Mouse (Mus musculus) megakaryocyte, adult 5-6 weeks (primary cell): ENCODE results near the gene Kmt2d. TPM values are rescaled to one million over a fixed set of nuclear protein-coding genes. Genes with fewer than 3 reads are reported as not detected.

Experiments
- ATAC-seq: 2 replicates; pipeline ENCODE4 v1.8.0; 2016; ENCODE audit warnings: mild to moderate bottlenecking, inconsistent platforms; ENCODE audit not compliant: poor library complexity, severe bottlenecking
- total RNA-seq, 2 experiments: library from RNA; stranded (forward) in 1 of 2; stranded (reverse) in 1 of 2; fragments of 153-499, 151-499 nt in 1 of 2; fragments of 221-1000, 200-1000 nt in 1 of 2; gene quantifications; 2 replicates each; pipeline versions ENCODE4 v1.2.3 to v1.2.4; 2015 to 2017

Kmt2d gene
- total RNA-seq, 2 experiments from 2014 or later: 16.7 to 37.1 TPM

- ATAC-seq: no peak
Measured at GRCm38 (mm10) chr15:98891198-98891742, 20.3 kb upstream of the Kmt2d start.

GRCm38 (mm10) chr15:98887526-98887925 lies 16.5 kb upstream of the Kmt2d start:
- ATAC-seq: no peak

- no peak for ATAC-seq
Measured at GRCm38 (mm10) chr15:98886667-98887387, 15.8 kb upstream of the Kmt2d start.

- no peak for ATAC-seq
Measured at GRCm38 (mm10) chr15:98884106-98884505, 13.1 kb upstream of the Kmt2d start.

- ATAC-seq: no peak
Measured at GRCm38 (mm10) chr15:98883661-98884060, 12.7 kb upstream of the Kmt2d start.

DNA sequence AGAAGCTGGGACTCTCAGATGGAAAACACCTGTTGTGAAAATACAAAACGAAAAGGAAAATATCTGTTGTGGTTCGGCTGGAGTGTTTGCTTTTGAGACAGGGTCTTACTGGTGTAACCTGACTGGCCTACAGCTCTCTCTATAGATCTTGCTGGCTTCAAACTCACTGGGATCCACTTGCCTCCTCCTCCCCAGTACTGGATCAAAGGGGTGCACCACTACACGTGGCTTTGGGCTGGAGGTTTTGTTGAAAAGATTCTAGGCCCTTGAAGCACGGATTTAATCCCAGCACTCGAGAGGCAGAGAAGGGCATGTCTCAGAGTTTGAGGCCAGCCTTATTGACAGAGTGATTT lies 10.6 kb upstream of the Kmt2d start:
- ATAC-seq: no peak

GRCm38 (mm10) chr15:98880978-98881655 lies 10.1 kb upstream of the Kmt2d start:
- peak; percentile 93 for ATAC-seq

DNA sequence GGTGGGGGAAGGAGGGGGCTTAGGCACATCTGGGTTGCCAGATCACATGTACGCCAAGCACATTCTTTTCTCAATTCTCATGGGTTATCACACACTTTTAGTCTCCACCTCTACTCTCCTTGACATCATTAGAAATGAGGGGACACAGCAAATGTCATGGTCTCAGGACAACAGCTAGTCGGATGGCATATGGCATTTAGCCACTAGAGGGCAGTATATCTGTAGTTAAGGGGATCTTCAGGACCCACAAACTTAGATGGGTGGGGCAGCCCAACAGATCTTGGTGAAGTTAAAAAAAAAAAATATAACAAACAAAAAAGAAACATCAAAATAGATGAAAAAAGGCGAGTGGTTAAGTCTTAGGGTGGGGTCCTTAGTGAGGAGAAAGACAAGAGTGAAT lies 6.3 kb upstream of the Kmt2d start:
- peak; percentile 37; the same call in 1 of the 2 replicates for ATAC-seq

- peak; percentile 83 for ATAC-seq
Measured at GRCm38 (mm10) chr15:98871916-98872888, 1.2 kb upstream of the Kmt2d start.

- ATAC-seq: no peak
Measured at GRCm38 (mm10) chr15:98870179-98871069, 580 bp downstream of the Kmt2d start.

GRCm38 (mm10) chr15:98869342-98870178 lies 1.4 kb downstream of the Kmt2d start:
- no peak for ATAC-seq

DNA sequence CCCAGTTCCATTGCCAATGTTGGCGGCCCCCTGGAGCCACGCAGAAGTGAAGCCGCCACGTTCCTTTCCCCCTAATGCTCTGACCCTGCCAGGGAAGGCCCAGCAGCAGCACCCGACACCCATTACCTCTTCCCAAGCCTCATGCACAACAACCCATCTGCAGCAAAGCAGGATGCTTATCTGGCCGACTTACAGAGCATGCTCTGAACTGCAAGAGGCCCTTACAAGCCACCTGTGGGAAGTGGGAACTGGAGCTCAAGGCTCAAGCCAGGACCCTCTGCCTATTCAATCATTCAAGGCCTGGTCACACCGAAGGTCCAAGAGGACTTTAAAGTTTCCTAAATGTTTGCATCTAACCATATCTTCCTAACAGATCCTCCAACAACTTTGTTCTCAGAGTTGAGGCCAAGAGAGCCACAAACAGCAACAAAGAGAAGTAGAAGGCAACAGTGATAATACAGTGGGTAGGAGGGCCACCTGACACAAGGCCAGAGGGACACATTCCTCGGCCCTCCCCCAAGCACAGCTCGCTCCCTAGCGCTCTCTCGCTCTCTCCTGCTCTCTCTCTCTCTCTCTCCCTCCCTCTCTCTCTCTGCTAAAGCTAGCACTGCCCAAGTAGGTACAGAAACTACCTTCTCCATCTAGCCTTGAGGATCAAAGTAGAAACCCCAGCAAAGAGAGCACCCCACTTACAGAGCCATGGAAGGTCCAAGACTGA lies 2.5 kb downstream of the Kmt2d start:
- ATAC-seq: no peak

DNA sequence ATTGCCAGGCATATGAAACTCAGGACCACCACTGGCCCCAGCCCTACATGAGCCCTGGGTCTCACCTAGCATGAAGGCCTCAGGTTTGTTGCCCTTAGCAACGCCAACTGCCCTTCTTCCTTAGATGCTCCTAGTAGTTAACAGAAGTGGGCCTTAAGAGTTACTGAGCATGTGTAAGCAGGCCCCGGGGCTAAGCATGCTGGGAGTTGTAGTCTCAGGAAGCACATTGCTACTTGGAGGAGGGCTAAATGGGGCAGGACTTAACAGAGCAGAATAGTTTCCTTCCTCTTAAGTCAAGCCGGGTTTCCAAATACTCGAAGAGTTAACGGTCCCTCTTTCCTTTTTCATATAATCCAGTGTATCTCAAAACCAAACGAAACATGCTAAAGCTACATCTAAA lies 3.7 kb downstream of the Kmt2d start:
- ATAC-seq: peak; percentile 71

GRCm38 (mm10) chr15:98866501-98866900 lies 4.5 kb downstream of the Kmt2d start:
- no peak for ATAC-seq

DNA sequence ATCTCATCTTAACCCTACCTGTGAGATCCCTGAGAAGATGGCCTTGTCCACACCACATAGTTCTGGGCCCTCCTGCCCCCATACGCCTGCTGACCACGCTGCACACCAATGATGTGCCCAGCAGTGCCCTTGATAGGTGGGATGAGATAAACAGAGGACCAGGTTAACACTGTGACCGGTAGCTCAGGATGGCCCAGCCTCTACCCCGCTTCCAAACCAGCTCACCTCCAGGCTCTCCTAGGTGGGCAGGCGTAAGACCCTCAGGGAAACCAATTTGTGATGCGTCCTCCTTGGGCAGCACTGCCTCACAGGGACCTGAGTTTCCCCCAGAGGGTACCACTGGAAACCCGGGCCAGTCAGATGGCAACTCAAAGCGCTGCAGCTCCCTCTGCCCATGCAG lies 5.2 kb downstream of the Kmt2d start:
- ATAC-seq: no peak

DNA sequence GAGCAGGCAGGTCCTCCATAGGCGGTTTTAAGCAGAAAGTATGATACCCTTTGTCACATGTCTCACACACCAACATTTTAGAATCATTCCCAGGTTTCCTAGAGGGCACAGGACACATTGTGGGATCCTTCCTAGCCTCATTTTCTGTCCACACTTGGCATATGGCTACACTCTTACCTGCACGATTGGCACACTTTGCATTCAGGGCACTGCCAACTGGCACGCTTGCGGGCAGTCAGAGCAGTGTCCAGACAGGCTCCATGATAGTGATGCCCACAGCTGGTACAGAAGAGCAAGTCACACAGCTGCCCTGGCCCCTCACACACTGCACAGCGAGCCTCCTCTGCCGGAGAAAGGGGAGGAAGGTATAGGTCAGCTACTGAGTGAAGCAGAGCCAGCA lies 6.1 kb downstream of the Kmt2d start:
- ATAC-seq: no peak

- no peak for ATAC-seq
Measured at GRCm38 (mm10) chr15:98863451-98863958, 7.5 kb downstream of the Kmt2d start.

GRCm38 (mm10) chr15:98861701-98862410 lies 9.1 kb downstream of the Kmt2d start:
- no peak for ATAC-seq
